Mouse (Mus musculus): ENCODE results near the gene Bicd2. TPM values are rescaled to one million over a fixed set of nuclear protein-coding genes. Genes with fewer than 3 reads are reported as not detected.
A peak's percentile ranks its signal among the peaks of the same experiment; 100 is the strongest.

The Bicd2 gene
- polyA plus RNA-seq, 1 experiment from 2014 or later, result 24.0 TPM

- no peak; the same call in 1 of the 2 replicates for ATAC-seq (replicated peaks; ENCODE audit: low FRiP score, low TSS enrichment, low read depth)
These were observed 20.9 kb upstream of the Bicd2 start for GRCm38 (mm10) chr13:49320514-49320913.

GRCm38 (mm10) chr13:49321452-49321851 lies 19.9 kb upstream of the Bicd2 start:
- no peak for ATAC-seq (replicated peaks; ENCODE audit: low FRiP score, low TSS enrichment, low read depth)
- Histone ChIP-seq H3K4me2 (ENCODE audit: low read length) (no peak overlapping the region), H3K4me1 (replicated peaks; ENCODE audit: control insufficient read depth, insufficient read depth, low read length) (peaks cover 17% of the 10 kb centered on the region), H3K9me3 (ENCODE audit: control insufficient read depth, low read length) (no peaks in the 10 kb centered on the region), H3K27me3 (replicated peaks; ENCODE audit: control insufficient read depth, insufficient read depth, low read length) (no peaks in the 10 kb centered on the region), H3K9ac (ENCODE audit: low read length) (no peak overlapping the region), H3K36me3 (ENCODE audit: control insufficient read depth, insufficient read depth, low read length) (no peaks in the 10 kb centered on the region), H3K4me3 (ENCODE audit: low read depth, low read length) (no peak overlapping the region), H3K27ac (ENCODE audit: low read depth) (no peak overlapping the region)
- no peak for DNase-seq (ENCODE audit: low spot score)
- WGBS, result 79% methylated on average over 3 of the region's 3 CpGs

More at GRCm38 (mm10) chr13:49320514-49320913, 20.9 kb upstream of the Bicd2 start:
- Histone ChIP-seq H3K4me1 (replicated peaks; ENCODE audit: control insufficient read depth, insufficient read depth, low read length) (peaks cover 18% of the 10 kb centered on the region), H3K9me3 (ENCODE audit: control insufficient read depth, low read length) (no peaks in the 10 kb centered on the region), H3K4me3 (ENCODE audit: low read depth, low read length) (no peak overlapping the region), H3K27me3 (replicated peaks; ENCODE audit: control insufficient read depth, insufficient read depth, low read length) (no peaks in the 10 kb centered on the region), H3K27ac (ENCODE audit: low read depth) (no peak overlapping the region), H3K36me3 (ENCODE audit: control insufficient read depth, insufficient read depth, low read length) (no peaks in the 10 kb centered on the region), H3K9ac (ENCODE audit: low read length) (0 out of 2 replicates have a peak overlapping the region, but pooled peaks have one; percentile 25), H3K4me2 (ENCODE audit: low read length) (peak overlapping the region; percentile 46)
- DNase-seq (ENCODE audit: low spot score), result no peak
- 82% methylated on average over 1 of the region's 1 CpGs for WGBS

GRCm38 (mm10) chr13:49322169-49322568 lies 19.2 kb upstream of the Bicd2 start:
- Histone ChIP-seq H3K36me3 (ENCODE audit: control insufficient read depth, insufficient read depth, low read length) (no peaks in the 10 kb centered on the region), H3K4me3 (ENCODE audit: low read depth, low read length) (no peak overlapping the region), H3K9me3 (ENCODE audit: control insufficient read depth, low read length) (no peaks in the 10 kb centered on the region), H3K4me1 (replicated peaks; ENCODE audit: control insufficient read depth, insufficient read depth, low read length) (peaks cover 12% of the 10 kb centered on the region), H3K27ac (ENCODE audit: low read depth) (no peak overlapping the region), H3K9ac (ENCODE audit: low read length) (no peak overlapping the region), H3K4me2 (ENCODE audit: low read length) (no peak overlapping the region), H3K27me3 (replicated peaks; ENCODE audit: control insufficient read depth, insufficient read depth, low read length) (no peaks in the 10 kb centered on the region)
- 82% methylated on average over 5 of the region's 5 CpGs for WGBS
- no peak for ATAC-seq (replicated peaks; ENCODE audit: low FRiP score, low TSS enrichment, low read depth)
- DNase-seq (ENCODE audit: low spot score), result no peak

GRCm38 (mm10) chr13:49322739-49323138 lies 18.6 kb upstream of the Bicd2 start:
- ATAC-seq (replicated peaks; ENCODE audit: low FRiP score, low TSS enrichment, low read depth) (no peak), DNase-seq (ENCODE audit: low spot score) (no peak)
- H3K4me2 ChIP-seq (ENCODE audit: low read length), result no peak overlapping the region
- WGBS, result 89% methylated on average over 5 of the region's 5 CpGs
- no peaks in the 10 kb centered on the region for H3K27me3 ChIP-seq (replicated peaks; ENCODE audit: control insufficient read depth, insufficient read depth, low read length)
- no peaks in the 10 kb centered on the region for H3K36me3 ChIP-seq (ENCODE audit: control insufficient read depth, insufficient read depth, low read length)
- H3K4me1 ChIP-seq (replicated peaks; ENCODE audit: control insufficient read depth, insufficient read depth, low read length), result peaks cover 12% of the 10 kb centered on the region
- H3K27ac ChIP-seq (ENCODE audit: low read depth), result no peak overlapping the region
- no peaks in the 10 kb centered on the region for H3K9me3 ChIP-seq (ENCODE audit: control insufficient read depth, low read length)
- H3K9ac ChIP-seq (ENCODE audit: low read length), result no peak overlapping the region
- no peak overlapping the region for H3K4me3 ChIP-seq (ENCODE audit: low read depth, low read length)

- no peak overlapping the region for H3K4me3 ChIP-seq (ENCODE audit: low read depth, low read length)
- H3K4me2 ChIP-seq (ENCODE audit: low read length), result no peak overlapping the region
- no peak overlapping the region for H3K27ac ChIP-seq (ENCODE audit: low read depth)
- DNase-seq (ENCODE audit: low spot score), result no peak
- H3K4me1 ChIP-seq (replicated peaks; ENCODE audit: control insufficient read depth, insufficient read depth, low read length), result peaks cover 6% of the 10 kb centered on the region
- H3K9me3 ChIP-seq (ENCODE audit: control insufficient read depth, low read length), result no peaks in the 10 kb centered on the region
- H3K27me3 ChIP-seq (replicated peaks; ENCODE audit: control insufficient read depth, insufficient read depth, low read length), result no peaks in the 10 kb centered on the region
- 88% methylated on average over 5 of the region's 5 CpGs for WGBS
- H3K9ac ChIP-seq (ENCODE audit: low read length), result no peak overlapping the region
- no peaks in the 10 kb centered on the region for H3K36me3 ChIP-seq (ENCODE audit: control insufficient read depth, insufficient read depth, low read length)
- no peak for ATAC-seq (replicated peaks; ENCODE audit: low FRiP score, low TSS enrichment, low read depth)
These were observed 16.5 kb upstream of the Bicd2 start for GRCm38 (mm10) chr13:49324871-49325270.

GRCm38 (mm10) chr13:49326246-49327206 lies 14.9 kb upstream of the Bicd2 start:
- Histone ChIP-seq H3K36me3 (ENCODE audit: control insufficient read depth, insufficient read depth, low read length) (no peaks in the 10 kb centered on the region), H3K9ac (ENCODE audit: low read length) (no peak overlapping the region), H3K4me1 (replicated peaks; ENCODE audit: control insufficient read depth, insufficient read depth, low read length) (no peaks in the 10 kb centered on the region), H3K27me3 (replicated peaks; ENCODE audit: control insufficient read depth, insufficient read depth, low read length) (no peaks in the 10 kb centered on the region), H3K9me3 (ENCODE audit: control insufficient read depth, low read length) (no peaks in the 10 kb centered on the region), H3K27ac (ENCODE audit: low read depth) (no peak overlapping the region), H3K4me2 (ENCODE audit: low read length) (no peak overlapping the region), H3K4me3 (ENCODE audit: low read depth, low read length) (no peak overlapping the region)
- no peak; the same call in 1 of the 2 replicates for ATAC-seq (replicated peaks; ENCODE audit: low FRiP score, low TSS enrichment, low read depth)
- 60% methylated on average over 6 of the region's 6 CpGs for WGBS
- no peak for DNase-seq (ENCODE audit: low spot score)

- whole genome bisulfite sequencing, result 83% methylated on average over 4 of the region's 4 CpGs
- Histone ChIP-seq H3K4me2 (ENCODE audit: low read length) (no peak overlapping the region), H3K27me3 (replicated peaks; ENCODE audit: control insufficient read depth, insufficient read depth, low read length) (no peaks in the 10 kb centered on the region), H3K27ac (ENCODE audit: low read depth) (no peak overlapping the region), H3K36me3 (ENCODE audit: control insufficient read depth, insufficient read depth, low read length) (no peaks in the 10 kb centered on the region), H3K4me1 (replicated peaks; ENCODE audit: control insufficient read depth, insufficient read depth, low read length) (no peaks in the 10 kb centered on the region), H3K4me3 (ENCODE audit: low read depth, low read length) (no peak overlapping the region), H3K9me3 (ENCODE audit: control insufficient read depth, low read length) (no peaks in the 10 kb centered on the region), H3K9ac (ENCODE audit: low read length) (no peak overlapping the region)
- DNase-seq (ENCODE audit: low spot score) (no peak), ATAC-seq (replicated peaks; ENCODE audit: low FRiP score, low TSS enrichment, low read depth) (no peak)
These were observed 13.3 kb upstream of the Bicd2 start for GRCm38 (mm10) chr13:49328101-49328500.

GRCm38 (mm10) chr13:49333250-49333649 lies 8.1 kb upstream of the Bicd2 start:
- 64% methylated on average over 2 of the region's 2 CpGs for WGBS

More at GRCm38 (mm10) chr13:49333250-49333649, 8.1 kb upstream of the Bicd2 start:
- DNase-seq (ENCODE audit: low spot score) (no peak), ATAC-seq (replicated peaks; ENCODE audit: low FRiP score, low TSS enrichment, low read depth) (no peak)
- Histone ChIP-seq H3K4me2 (ENCODE audit: low read length) (no peak overlapping the region), H3K36me3 (ENCODE audit: control insufficient read depth, insufficient read depth, low read length) (no peaks in the 10 kb centered on the region), H3K9me3 (ENCODE audit: control insufficient read depth, low read length) (no peaks in the 10 kb centered on the region), H3K27me3 (replicated peaks; ENCODE audit: control insufficient read depth, insufficient read depth, low read length) (no peaks in the 10 kb centered on the region), H3K9ac (ENCODE audit: low read length) (no peak overlapping the region), H3K4me3 (ENCODE audit: low read depth, low read length) (no peak overlapping the region), H3K27ac (ENCODE audit: low read depth) (no peak overlapping the region), H3K4me1 (replicated peaks; ENCODE audit: control insufficient read depth, insufficient read depth, low read length) (no peaks in the 10 kb centered on the region)

Data from intestine, embryonic 14.5 days (tissue).